Mouse (Mus musculus): ENCODE data around the gene Ndufs3.

- no peak for TF ChIP-seq E2F4 (IDR thresholded peaks at IDR 0.05; ENCODE audit: insufficient read depth)
- TF ChIP-seq POLR2A (IDR thresholded peaks at IDR 0.05; ENCODE audit: insufficient read length, low read depth), result no peak
- no peak for TF ChIP-seq TCF12 (IDR thresholded peaks at IDR 0.05; ENCODE audit: insufficient read depth, poor library complexity, severe bottlenecking)
- TF ChIP-seq USF1 (IDR thresholded peaks at IDR 0.05; ENCODE audit: low read depth), result no peak
- TF ChIP-seq MYOD1 (IDR thresholded peaks at IDR 0.05; ENCODE audit: control insufficient read depth in 1 of 3, insufficient read length in 2 of 3, low read depth in 2 of 3), result no peak
- TF ChIP-seq TCF3 (IDR thresholded peaks at IDR 0.05; ENCODE audit: insufficient read length, low read depth), result no peak
- TF ChIP-seq SRF (IDR thresholded peaks at IDR 0.05; ENCODE audit: control insufficient read depth, insufficient read length, low read depth), result no peak
Measured at GRCm38 (mm10) chr2:90846597-90846954, 58.1 kb downstream of the Ndufs3 start.
